Mouse (Mus musculus) ovary, postnatal 14 days (tissue): ENCODE data around the gene Lsg1.

Experiments
- DNase-seq: peaks from one replicate; pipeline ENCODE4 v3.0.0; 2022; ENCODE audit warnings: low spot score

Lsg1 gene

DNA sequence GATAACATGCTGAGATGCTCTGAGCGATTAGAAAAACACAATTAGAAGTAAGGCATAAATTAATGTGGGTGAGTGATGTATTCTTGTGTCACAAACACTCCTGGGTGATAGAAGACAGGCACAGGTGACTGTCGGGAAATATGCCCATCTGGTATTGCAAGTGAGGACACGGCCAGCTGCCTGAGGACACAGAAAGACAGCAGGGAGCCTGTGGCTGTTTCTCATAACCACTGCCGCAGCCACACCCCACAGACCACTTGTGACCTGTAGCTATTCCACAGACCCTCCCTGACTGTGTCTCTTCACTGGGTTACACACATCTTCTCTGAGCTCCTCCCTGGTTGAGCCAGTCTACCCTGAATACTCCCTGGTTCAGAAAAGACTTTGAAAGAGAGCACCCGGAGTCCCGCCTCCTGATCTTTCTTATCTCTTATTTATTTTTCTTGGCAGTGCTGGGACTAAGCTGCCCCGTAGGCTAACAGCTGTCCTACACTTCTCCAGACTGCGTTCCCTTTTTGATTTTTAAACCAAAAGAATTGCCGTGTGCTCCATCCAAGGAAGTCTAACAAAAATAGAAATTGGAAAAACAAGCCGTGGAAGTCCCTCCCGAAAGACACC is 69.6 kb downstream of the Lsg1 start:
- DNase-seq, result no peak

DNA sequence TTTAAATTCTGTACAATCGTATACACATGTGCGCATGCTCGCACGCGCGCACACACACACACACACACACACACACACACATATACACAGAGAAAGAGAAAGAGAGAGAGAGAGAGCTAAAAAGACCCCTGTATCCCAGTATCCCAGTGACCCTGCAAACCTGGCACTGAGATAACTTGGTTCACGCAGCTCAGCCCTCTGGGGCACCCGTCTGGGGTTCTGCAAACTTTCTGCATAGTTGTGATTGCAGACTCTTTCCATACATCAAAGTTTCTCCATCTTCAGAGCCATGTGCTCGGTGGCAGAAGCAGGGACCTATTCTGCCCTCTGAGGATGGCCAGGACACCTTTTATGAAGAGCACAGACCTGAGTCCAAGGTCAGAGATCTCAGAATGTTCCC is 70.4 kb downstream of the Lsg1 start:
- no peak for DNase-seq

DNA sequence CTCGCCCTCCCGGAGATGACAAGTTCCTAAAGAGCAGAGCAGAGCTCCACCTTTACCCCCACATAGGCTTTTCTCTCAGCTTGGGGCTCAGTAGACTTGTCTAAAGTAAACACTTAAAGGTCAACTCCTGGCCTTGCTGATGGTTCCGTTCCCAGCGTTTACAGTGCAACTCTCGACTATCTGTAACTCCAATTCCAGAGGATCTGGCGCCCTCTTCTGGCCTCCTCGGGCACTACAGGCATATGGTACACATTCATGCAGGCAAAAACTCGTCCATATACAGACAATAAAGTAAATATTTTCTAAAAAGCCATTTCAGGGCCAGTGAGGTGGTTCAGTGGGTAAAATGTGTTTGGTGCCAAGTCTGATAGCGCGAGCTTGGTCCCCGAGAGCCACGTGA is 72.0 kb downstream of the Lsg1 start:
- no peak for DNase-seq

DNA sequence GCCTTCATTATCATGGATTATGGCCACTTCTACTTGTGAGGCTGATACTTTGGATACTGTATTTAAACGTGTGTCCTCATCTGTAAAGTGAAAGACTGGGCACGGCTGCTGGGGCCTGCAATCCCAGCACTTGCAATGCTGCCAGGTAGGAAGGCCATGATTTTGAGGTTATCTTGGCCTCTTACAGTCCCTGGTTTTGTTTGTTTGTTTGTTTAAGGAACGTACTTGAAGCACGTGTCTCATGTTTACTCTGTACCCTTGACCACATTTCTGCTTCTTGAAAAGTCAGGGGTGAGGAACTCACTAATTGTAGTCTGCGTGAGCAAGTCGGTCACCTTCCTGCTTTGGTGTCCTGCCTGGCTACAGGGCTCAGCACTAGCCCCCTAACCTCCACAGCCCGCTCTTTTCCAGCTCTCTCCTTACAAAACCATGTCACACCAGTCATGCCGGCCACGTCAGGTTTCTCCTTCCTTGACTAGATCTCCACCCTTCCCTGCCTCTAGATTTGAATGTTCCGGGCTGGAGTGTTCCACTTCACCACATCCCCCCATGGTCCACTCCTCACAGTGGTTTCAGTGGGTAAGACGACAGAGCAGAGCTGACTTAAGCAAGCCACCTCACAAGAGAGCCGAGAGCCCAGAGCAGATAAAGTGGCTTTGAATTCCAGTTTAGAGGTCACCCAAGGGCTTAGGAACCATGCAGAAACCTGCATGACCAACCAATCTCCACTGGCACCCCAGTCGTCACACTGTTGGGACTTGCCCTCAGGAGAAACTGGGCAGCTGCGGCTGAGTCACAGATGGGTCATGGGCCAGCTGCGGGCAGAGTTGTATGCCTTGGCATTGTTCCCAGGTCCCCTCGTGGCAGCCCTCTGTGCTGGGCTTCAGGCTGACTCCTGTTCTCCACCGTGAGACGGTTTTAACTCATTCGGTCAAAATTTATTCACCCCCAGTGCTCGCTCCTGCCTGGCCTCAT is 74.1 kb downstream of the Lsg1 start:
- no peak for DNase-seq

DNA sequence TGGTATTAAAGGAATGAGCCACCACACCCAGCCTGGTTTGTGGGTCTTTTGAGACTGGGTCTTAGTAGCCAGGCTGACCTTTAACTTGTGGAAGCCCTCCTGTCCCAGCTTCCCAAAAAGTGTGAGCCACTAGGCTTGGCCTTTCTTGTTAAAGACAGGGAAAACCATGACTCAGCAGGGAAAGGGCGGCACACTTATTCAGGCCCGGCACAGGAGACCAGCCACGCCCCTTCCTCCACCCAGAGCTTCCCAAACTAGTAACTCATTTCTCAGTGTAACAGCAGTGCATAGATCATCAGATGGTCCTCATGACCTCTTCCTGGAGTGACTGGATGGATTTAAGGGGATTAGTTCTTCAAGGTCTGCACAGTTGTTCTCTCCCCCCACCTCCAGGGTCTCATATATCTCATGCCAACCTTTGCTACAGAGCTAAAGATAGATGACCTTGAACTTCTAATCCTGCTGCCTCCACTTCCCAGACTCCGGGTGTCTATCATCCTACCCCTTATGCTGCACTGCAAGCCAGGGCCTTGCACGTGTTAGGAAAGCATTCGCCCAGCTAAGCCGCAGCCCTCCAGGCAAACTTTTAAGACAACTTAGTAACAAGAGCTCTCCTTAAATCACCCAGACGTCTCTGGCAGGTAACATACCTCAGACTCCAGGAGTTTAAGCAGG is 74.9 kb downstream of the Lsg1 start:
- no peak for DNase-seq

DNA sequence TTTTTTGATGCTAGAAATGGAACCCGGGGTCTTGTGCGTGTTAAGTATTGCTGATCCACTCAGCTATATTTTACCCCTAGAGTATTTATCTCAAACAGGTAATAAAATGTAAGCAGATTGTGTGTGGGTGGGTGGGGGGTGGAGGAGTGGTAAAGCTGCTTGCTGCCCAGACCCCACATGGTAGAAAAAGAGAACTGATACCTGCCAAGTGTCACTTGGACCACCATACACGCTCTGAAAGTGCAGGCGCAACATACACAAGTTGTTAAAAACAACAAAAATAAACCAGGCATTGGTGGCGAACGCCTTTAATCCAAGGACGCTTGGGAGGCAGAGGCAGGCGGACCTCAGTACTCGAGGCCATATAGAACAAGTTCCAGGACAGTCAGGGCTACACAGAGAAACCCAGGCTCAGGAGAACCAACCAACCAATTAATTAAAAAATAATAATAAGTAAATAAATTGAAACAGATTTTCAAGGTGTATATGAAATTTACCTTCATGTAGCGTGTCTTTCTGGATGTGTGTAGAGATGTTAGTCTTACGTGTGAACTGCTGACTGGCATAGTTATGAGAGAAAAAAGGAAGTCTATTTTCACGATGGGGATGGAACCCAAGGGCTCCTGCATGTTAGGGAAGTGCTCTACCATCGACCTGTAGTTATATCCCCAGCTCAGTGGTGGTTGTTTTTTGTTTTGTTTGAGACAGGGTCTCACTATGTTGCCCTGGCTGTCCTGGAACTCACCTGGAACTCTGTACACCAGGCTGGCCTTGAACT is 75.6 kb downstream of the Lsg1 start:
- no peak for DNase-seq

DNA sequence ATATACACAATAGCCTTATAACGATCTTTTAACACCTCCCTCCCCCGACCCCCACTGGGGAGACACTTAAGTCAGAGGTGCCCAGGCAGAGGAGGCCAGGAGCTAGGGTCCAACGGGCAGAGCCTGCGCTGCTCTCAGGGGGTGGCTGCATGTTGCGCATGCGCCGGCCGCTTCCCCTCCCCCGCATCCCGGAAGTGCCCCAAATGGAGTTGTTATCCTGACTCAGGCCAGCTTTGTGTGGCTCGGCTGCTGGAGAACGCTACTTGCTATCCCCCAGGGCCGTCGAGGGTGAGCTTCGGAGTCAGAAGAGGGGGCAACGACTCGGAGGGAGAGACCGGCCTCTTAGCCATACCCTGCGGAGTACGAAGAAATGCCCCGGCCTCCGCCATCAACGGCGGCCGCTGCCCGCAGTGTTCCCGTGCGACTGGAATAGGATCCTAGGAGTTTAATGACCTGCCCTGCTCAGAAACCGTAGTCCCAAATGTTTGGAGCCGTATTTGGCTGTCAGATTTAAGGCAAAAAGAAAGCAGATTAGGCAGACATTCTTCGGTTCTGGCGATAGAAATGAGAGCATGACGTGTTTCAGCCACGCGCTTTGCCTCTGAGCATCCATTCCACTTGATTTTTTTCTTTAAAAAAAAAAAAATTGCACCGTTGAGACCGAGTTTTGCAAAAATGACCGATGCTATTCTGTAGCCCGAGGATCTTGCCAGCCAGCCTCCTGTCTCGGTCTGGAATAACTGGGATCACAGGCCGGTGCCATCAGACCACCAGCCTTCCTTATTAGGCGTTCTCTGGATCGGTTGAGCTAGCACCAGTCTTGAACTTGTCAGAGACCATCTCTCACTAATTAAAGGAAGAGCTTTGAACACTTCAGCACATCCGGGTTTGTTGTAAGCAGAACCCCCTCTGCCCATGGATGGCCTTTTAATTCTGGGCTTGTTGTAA is 76.6 kb downstream of the Lsg1 start:
- DNase-seq, result peak; percentile 83
